Mouse (Mus musculus) embryonic fibroblast, embryonic 13.5 days (primary cell): ENCODE data around the gene Mitd1. TPM values are rescaled to one million over a fixed set of nuclear protein-coding genes. Genes with fewer than 3 reads are reported as not detected.

ENCODE experiments used
- H3K27ac ChIP-seq: 2 replicates; pipeline ENCODE4 v1.5.1; 2012; ENCODE audit warnings: low read length, control low read depth, inconsistent platforms; ENCODE audit not compliant: insufficient read depth
- H3K4me1 ChIP-seq: 2 replicates; pipeline ENCODE4 v1.6.1; 2011; ENCODE audit warnings: low read length; ENCODE audit not compliant: control insufficient read depth, insufficient read depth
- H3K4me3 ChIP-seq: 2 replicates; pipeline ENCODE4 v1.5.1; 2011; ENCODE audit warnings: mild to moderate bottlenecking, control low read depth, low read length; ENCODE audit not compliant: insufficient read depth
- CTCF ChIP-seq: IDR thresholded peaks from 2 replicates; pipeline ENCODE4 v1.5.1; 2011; ENCODE audit warnings: mild to moderate bottlenecking, control low read depth, low read length, moderate library complexity, borderline replicate concordance; ENCODE audit not compliant: insufficient read depth
- POLR2A ChIP-seq: IDR thresholded peaks from 2 replicates; pipeline ENCODE4 v1.6.1; 2011; ENCODE audit warnings: low read depth, mild to moderate bottlenecking, control low read depth, low read length, moderate library complexity
- polyA plus RNA-seq: library from polyadenylated mRNA; stranded (reverse); fragments of >200 nt; gene quantifications from 2 replicates; pipeline ENCODE4 v1.2.4, GENCODE M21; 2011; ENCODE audit warnings: low read depth; ENCODE audit not compliant: missing spikeins, insufficient read length

Mitd1 gene
- polyA plus RNA-seq, 1 experiment: 28.4 TPM

- TF ChIP-seq POLR2A (no peak), CTCF (no peak)
- Histone ChIP-seq H3K27ac (peak overlapping the region; percentile 31; the same call in 1 of the 2 replicates), H3K4me3 (no peak overlapping the region), H3K4me1 (peaks cover 9% of the 10 kb centered on the region)
Observed at GRCm38 (mm10) chr1:37894606-37895005, 4.4 kb upstream of the Mitd1 start.

- H3K27ac ChIP-seq: no peak overlapping the region
- H3K4me1 ChIP-seq: peaks cover 12% of the 10 kb centered on the region
- TF ChIP-seq POLR2A: no peak
- TF ChIP-seq CTCF: no peak
- peak overlapping the region; percentile 85 for H3K4me3 ChIP-seq
Observed at GRCm38 (mm10) chr1:37891400-37891799, 1.2 kb upstream of the Mitd1 start.

GRCm38 (mm10) chr1:37889206-37889605 lies 1.0 kb downstream of the Mitd1 start:
- TF ChIP-seq CTCF (no peak), POLR2A (no peak)
- Histone ChIP-seq H3K4me3 (peak overlapping the region; percentile 85), H3K27ac (no peak overlapping the region), H3K4me1 (peaks cover 9% of the 10 kb centered on the region)

- Histone ChIP-seq H3K27ac (no peak overlapping the region), H3K4me3 (no peak overlapping the region), H3K4me1 (peaks cover 5% of the 10 kb centered on the region; the same call in 1 of the 2 replicates)
- TF ChIP-seq POLR2A: no peak
- TF ChIP-seq CTCF: no peak
Observed at GRCm38 (mm10) chr1:37884451-37884850, 5.8 kb downstream of the Mitd1 start.

- TF ChIP-seq POLR2A: no peak
- TF ChIP-seq CTCF: no peak
- H3K4me1 ChIP-seq: 0 out of 2 replicates have a peak, but pooled peaks cover 2% of the 10 kb centered on the region
- H3K27ac ChIP-seq: no peak overlapping the region
- no peak overlapping the region for H3K4me3 ChIP-seq
Observed at GRCm38 (mm10) chr1:37883411-37883810, 6.8 kb downstream of the Mitd1 start.

- Histone ChIP-seq H3K27ac (no peak overlapping the region), H3K4me3 (no peak overlapping the region), H3K4me1 (no peaks in the 10 kb centered on the region)
- TF ChIP-seq CTCF (no peak), POLR2A (no peak)
Observed at GRCm38 (mm10) chr1:37877736-37878460, 12.3 kb downstream of the Mitd1 start.

GRCm38 (mm10) chr1:37873157-37873556 lies 17.1 kb downstream of the Mitd1 start:
- Histone ChIP-seq H3K27ac (peak overlapping the region; percentile 23; the same call in 1 of the 2 replicates), H3K4me3 (peak overlapping the region; percentile 83), H3K4me1 (peaks cover 4% of the 10 kb centered on the region)
- TF ChIP-seq POLR2A (no peak), CTCF (no peak)

- Histone ChIP-seq H3K4me3 (peak overlapping the region; percentile 83), H3K27ac (peak overlapping the region; percentile 95), H3K4me1 (peaks cover 4% of the 10 kb centered on the region)
- TF ChIP-seq CTCF (no peak), POLR2A (peak; percentile 55)
Observed at GRCm38 (mm10) chr1:37872131-37873067, 17.8 kb downstream of the Mitd1 start.

GRCm38 (mm10) chr1:37871704-37872103 lies 18.5 kb downstream of the Mitd1 start, which contains the start of gene Lipt1:
Lipt1 (plus strand) TSS chr1:37871738.
- peak within 1 kb of the TSS; percentile 95 for H3K27ac ChIP-seq
- TF ChIP-seq POLR2A (no peak; the same call in 1 of the 2 replicates), CTCF (no peak)
- peak within 1 kb of the TSS; percentile 83 for H3K4me3 ChIP-seq
- peaks cover 4% of the 10 kb centered on the region for H3K4me1 ChIP-seq
